Mouse (Mus musculus) stomach, postnatal 0 days (tissue): Measurements from ENCODE around the gene Mamld1.

Experiments used
- CTCF ChIP-seq: IDR thresholded peaks from 2 replicates; pipeline ENCODE4 v1.5.1; 2016; ENCODE audit warnings: antibody characterized with exemption, low read depth, mild to moderate bottlenecking, moderate library complexity
- EP300 ChIP-seq: optimal IDR thresholded peaks from 2 replicates; pipeline ENCODE3; 2016; ENCODE audit warnings: antibody characterized with exemption

- TF ChIP-seq CTCF (no peak), EP300 (no peak)
These were observed 136.3 kb downstream of the Mamld1 start for GRCm38 (mm10) chrX:71186396-71186795.
